Mouse (Mus musculus) ES-Bruce4 (cell line): ENCODE data around the gene Lbx2.

Source experiments
- CTCF ChIP-seq: IDR thresholded peaks from one replicate; pipeline ENCODE4 v1.8.1; 2011; ENCODE audit warnings: low read depth, low read length
- EP300 ChIP-seq: IDR thresholded peaks from 2 replicates; pipeline ENCODE4 v1.6.1; 2011; ENCODE audit warnings: low read depth, low read length; ENCODE audit not compliant: insufficient read depth
- POLR2A ChIP-seq: IDR thresholded peaks from one replicate; pipeline ENCODE4 v1.8.1; 2011; ENCODE audit warnings: low read length; ENCODE audit not compliant: insufficient read depth

DNA sequence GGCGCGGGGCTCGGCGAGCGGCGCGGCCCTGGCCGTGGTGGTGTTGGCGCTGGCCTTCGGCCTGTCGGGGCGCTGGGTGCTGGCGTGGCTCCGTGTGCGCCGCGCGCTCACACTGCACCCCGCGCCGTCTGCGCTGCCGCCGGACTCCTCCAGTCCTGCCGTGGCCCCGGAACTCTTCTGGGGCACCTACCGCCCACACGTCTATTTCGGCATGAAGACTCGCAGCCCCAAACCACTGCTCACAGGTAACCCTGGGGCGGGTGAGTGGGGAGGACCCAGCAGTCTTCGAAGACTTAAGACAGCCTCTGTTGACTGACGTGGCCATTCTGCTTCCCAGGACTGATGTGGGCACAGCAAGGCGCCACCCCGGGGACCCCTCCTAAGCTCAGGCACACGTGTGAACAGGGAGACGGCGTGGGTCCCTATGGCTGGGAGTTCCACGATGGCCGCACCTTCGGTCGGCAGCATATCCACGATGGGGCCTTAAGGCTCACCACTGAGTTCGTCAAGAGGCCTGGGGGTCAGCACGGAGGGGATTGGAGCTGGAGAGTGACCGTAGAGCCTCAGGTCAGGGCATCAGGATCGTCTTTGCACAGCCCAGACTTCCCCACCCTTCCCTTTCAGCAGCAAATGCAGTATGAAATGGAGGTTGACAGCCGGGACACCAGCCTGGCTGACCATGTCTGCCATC is 29.7 kb downstream of the Lbx2 start:
- no peak for TF ChIP-seq EP300
- no peak for TF ChIP-seq CTCF
- no peak for TF ChIP-seq POLR2A
